Mouse (Mus musculus): ENCODE data around the gene Slc46a1.

Gene Slc46a1

GRCm38 (mm10) chr11:78455308-78455707 is 10.2 kb upstream of the Slc46a1 start:
- DNase-seq (ENCODE audit: low spot score in 2 of 2) = peak in 1 of 2 experiments; percentile 21

GRCm38 (mm10) chr11:78458740-78459139 is 6.8 kb upstream of the Slc46a1 start:
- DNase-seq (ENCODE audit: low spot score in 2 of 2) = no peak

GRCm38 (mm10) chr11:78461894-78462293 is 3.6 kb upstream of the Slc46a1 start:
- DNase-seq (ENCODE audit: low spot score in 2 of 2) = no peak

- DNase-seq (ENCODE audit: low spot score in 2 of 2) = no peak
Measured at GRCm38 (mm10) chr11:78462669-78463068, 2.8 kb upstream of the Slc46a1 start.

GRCm38 (mm10) chr11:78463286-78464036 is 2.0 kb upstream of the Slc46a1 start:
- DNase-seq (ENCODE audit: low spot score in 2 of 2) = no peak

GRCm38 (mm10) chr11:78465116-78465515 is 381 bp upstream of the Slc46a1 start:
- DNase-seq (ENCODE audit: low spot score in 2 of 2) = no peak

- no peak for DNase-seq (ENCODE audit: low spot score in 2 of 2)
Measured at GRCm38 (mm10) chr11:78466242-78466912, 880 bp downstream of the Slc46a1 start.

- DNase-seq (ENCODE audit: low spot score in 2 of 2) = no peak
Measured at GRCm38 (mm10) chr11:78467515-78467914, 2.0 kb downstream of the Slc46a1 start.

- no peak for DNase-seq (ENCODE audit: low spot score in 2 of 2)
Measured at GRCm38 (mm10) chr11:78467932-78468331, 2.4 kb downstream of the Slc46a1 start.

- DNase-seq (ENCODE audit: low spot score in 2 of 2) = no peak
Measured at GRCm38 (mm10) chr11:78471326-78472103, 6.0 kb downstream of the Slc46a1 start.

GRCm38 (mm10) chr11:78475289-78475688 is 9.8 kb downstream of the Slc46a1 start:
- DNase-seq (ENCODE audit: low spot score in 2 of 2) = no peak

GRCm38 (mm10) chr11:78483639-78484038 is 18.1 kb downstream of the Slc46a1 start:
- no peak for DNase-seq (ENCODE audit: low spot score in 2 of 2)

GRCm38 (mm10) chr11:78488168-78488567 is 22.7 kb downstream of the Slc46a1 start:
- peak in 1 of 2 experiments; percentile 77 for DNase-seq (ENCODE audit: low spot score in 2 of 2)

GRCm38 (mm10) chr11:78490781-78491241 is 25.3 kb downstream of the Slc46a1 start:
- peak in 1 of 2 experiments; percentile 57 for DNase-seq (ENCODE audit: low spot score in 2 of 2)

- no peak for DNase-seq (ENCODE audit: low spot score in 2 of 2)
Measured at GRCm38 (mm10) chr11:78495904-78496303, 30.4 kb downstream of the Slc46a1 start.

- peak in 1 of 2 experiments; percentile 32 for DNase-seq (ENCODE audit: low spot score in 2 of 2)
Measured at GRCm38 (mm10) chr11:78497071-78497541, 31.6 kb downstream of the Slc46a1 start.

- DNase-seq (ENCODE audit: low spot score in 2 of 2) = peak; percentile 91 to 96
Measured at GRCm38 (mm10) chr11:78497544-78498522, 32.3 kb downstream of the Slc46a1 start, which contains the start of gene Sarm1. Sarm1 (minus strand) TSS chr11:78497754.

- DNase-seq (ENCODE audit: low spot score in 2 of 2) = no peak
Measured at GRCm38 (mm10) chr11:78499004-78499403, 33.5 kb downstream of the Slc46a1 start, which contains the start of gene Vtn. Vtn (plus strand) TSS chr11:78499091.

GRCm38 (mm10) chr11:78499543-78499942 is 34.0 kb downstream of the Slc46a1 start:
- DNase-seq (ENCODE audit: low spot score in 2 of 2) = no peak

- DNase-seq (ENCODE audit: low spot score in 2 of 2) = no peak
Measured at GRCm38 (mm10) chr11:78500623-78501202, 35.2 kb downstream of the Slc46a1 start.
